ENCODE assay signal across 14 mouse cellular contexts in the genomic region with DNA sequence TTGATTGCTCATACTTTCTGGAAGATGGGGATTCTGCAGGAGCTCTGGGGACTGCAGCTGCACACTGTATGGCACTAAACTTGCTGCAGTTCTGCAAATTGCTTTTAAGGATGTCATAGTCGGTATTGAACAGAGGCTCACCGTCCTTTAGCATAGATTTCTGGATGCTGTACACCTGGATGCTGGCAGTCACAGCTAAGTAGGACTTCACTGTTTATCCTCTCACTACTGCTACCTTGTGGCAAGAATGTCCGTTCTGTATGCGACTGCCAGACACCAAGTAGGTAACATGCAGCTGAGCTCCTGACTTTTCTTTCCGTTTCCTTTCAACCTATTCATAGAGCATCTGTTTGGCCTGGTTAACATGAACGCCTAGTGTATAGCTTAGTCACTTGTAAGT.
A peak's percentile ranks its signal among the peaks of the same experiment; 100 is the strongest.
DNase-seq lines count a peak whose midpoint lies in the region; ATAC-seq and TF ChIP-seq lines count a peak whose summit lies in the region.
"Had no signal": no experiment of that assay in that cellular context is flagged by ENCODE, and none has a peak within 500 bp of the region (broad histone marks: within the 10 kb centered on the region; RNA-seq: fewer than 3 reads in every experiment).

No protein-coding gene starts in this region.

- peak; percentile 9 for DNase-seq in embryonic facial prominence, embryonic 11.5 days (ENCODE audit: low spot score)
- no peak for DNase-seq in embryonic facial prominence, embryonic 10.5 days (ENCODE audit: low spot score)
- peak; percentile 30 for DNase-seq in kidney, postnatal 0 days (ENCODE audit: low spot score)
- peak; percentile 8 for DNase-seq in right cerebral cortex, adult 18-20 months
- DNase-seq in right cerebral cortex, postnatal 14 days = no peak
- DNase-seq in adrenal gland, adult 2 months = no peak
- no peak for DNase-seq in spleen, postnatal 14 days (ENCODE audit: low spot score in 2 of 2)
- DNase-seq: cerebellum, postnatal 25 days; liver, embryonic 13.5 days had no signal

- H3K27ac ChIP-seq in embryonic facial prominence, embryonic 11.5 days (replicated peaks; ENCODE audit: low read depth, low read length) = no peak overlapping the region
- no peak overlapping the region for H3K27ac ChIP-seq in embryonic facial prominence, embryonic 10.5 days (replicated peaks)
- no peak overlapping the region for H3K27ac ChIP-seq in kidney, postnatal 0 days
- no peak overlapping the region for H3K27ac ChIP-seq in kidney, embryonic 14.5 days (ENCODE audit: low read depth, low read length)
- H3K27ac ChIP-seq: heart, embryonic 13.5 days; liver, embryonic 13.5 days; midbrain, embryonic 13.5 days; neural tube, embryonic 15.5 days had no signal

- peak; percentile 56; the same call in 1 of the 2 replicates for TF ChIP-seq CTCF in kidney, postnatal 0 days (IDR thresholded peaks at IDR 0.05; ENCODE audit: low read depth)

- 65% methylated on average over 6 of the region's 6 CpGs for WGBS in embryonic facial prominence, embryonic 11.5 days
- 59% methylated on average over 6 of the region's 6 CpGs for WGBS in embryonic facial prominence, embryonic 10.5 days
- 57% methylated on average over 6 of the region's 6 CpGs for WGBS in kidney, postnatal 0 days
- WGBS in kidney, embryonic 14.5 days = 71% methylated on average over 6 of the region's 6 CpGs

- no peak for ATAC-seq in embryonic facial prominence, embryonic 11.5 days (replicated peaks; ENCODE audit: insufficient number of reproducible peaks, low FRiP score, low TSS enrichment, low read depth)
- ATAC-seq in kidney, postnatal 0 days (replicated peaks; ENCODE audit: low FRiP score, low read depth) = no peak
- no peak for ATAC-seq in kidney, embryonic 14.5 days (ENCODE audit: low FRiP score, low TSS enrichment)
- ATAC-seq: midbrain, embryonic 13.5 days; Patski had no signal

- H3K9me3 ChIP-seq in embryonic facial prominence, embryonic 11.5 days (replicated peaks; ENCODE audit: control insufficient read depth, low read length) = no peaks in the 10 kb centered on the region
- H3K9me3 ChIP-seq in embryonic facial prominence, embryonic 10.5 days = no peaks in the 10 kb centered on the region
- H3K9me3 ChIP-seq in kidney, postnatal 0 days (replicated peaks; ENCODE audit: low read length) = no peaks in the 10 kb centered on the region; the same call in 1 of the 2 replicates
- H3K9me3 ChIP-seq in kidney, embryonic 14.5 days (ENCODE audit: control insufficient read depth, low read length) = no peaks in the 10 kb centered on the region
- H3K9me3 ChIP-seq: heart, embryonic 13.5 days; liver, embryonic 13.5 days; midbrain, embryonic 13.5 days; neural tube, embryonic 15.5 days had no signal

- H3K36me3 ChIP-seq in embryonic facial prominence, embryonic 11.5 days (replicated peaks; ENCODE audit: control insufficient read depth, insufficient read depth, low read depth, low read length) = no peaks in the 10 kb centered on the region
- no peaks in the 10 kb centered on the region for H3K36me3 ChIP-seq in embryonic facial prominence, embryonic 10.5 days (replicated peaks)
- no peaks in the 10 kb centered on the region for H3K36me3 ChIP-seq in kidney, postnatal 0 days (ENCODE audit: insufficient read depth, low read length)
- H3K36me3 ChIP-seq in kidney, embryonic 14.5 days (ENCODE audit: control insufficient read depth, insufficient read depth, low read length) = no peaks in the 10 kb centered on the region
- H3K36me3 ChIP-seq: heart, embryonic 13.5 days; liver, embryonic 13.5 days; midbrain, embryonic 13.5 days; neural tube, embryonic 15.5 days had no signal

- no peaks in the 10 kb centered on the region for H3K27me3 ChIP-seq in embryonic facial prominence, embryonic 11.5 days (ENCODE audit: control insufficient read depth, insufficient read depth, low read length)
- H3K27me3 ChIP-seq in embryonic facial prominence, embryonic 10.5 days (replicated peaks; ENCODE audit: low read depth, poor library complexity, severe bottlenecking) = no peaks in the 10 kb centered on the region
- H3K27me3 ChIP-seq in kidney, postnatal 0 days (ENCODE audit: insufficient read depth, low read length) = no peaks in the 10 kb centered on the region
- no peaks in the 10 kb centered on the region for H3K27me3 ChIP-seq in kidney, embryonic 14.5 days (ENCODE audit: control insufficient read depth, insufficient read depth, low read length)
- H3K27me3 ChIP-seq: heart, embryonic 13.5 days; liver, embryonic 13.5 days; midbrain, embryonic 13.5 days; neural tube, embryonic 15.5 days had no signal

- no peaks in the 10 kb centered on the region for H3K4me1 ChIP-seq in embryonic facial prominence, embryonic 11.5 days (ENCODE audit: control insufficient read depth, insufficient read depth, low read length)
- H3K4me1 ChIP-seq in embryonic facial prominence, embryonic 10.5 days = no peaks in the 10 kb centered on the region
- no peaks in the 10 kb centered on the region for H3K4me1 ChIP-seq in kidney, postnatal 0 days (replicated peaks; ENCODE audit: insufficient read depth, low read length)
- no peaks in the 10 kb centered on the region for H3K4me1 ChIP-seq in kidney, embryonic 14.5 days (ENCODE audit: control insufficient read depth, insufficient read depth, low read length)
- H3K4me1 ChIP-seq: heart, embryonic 13.5 days; liver, embryonic 13.5 days; midbrain, embryonic 13.5 days; neural tube, embryonic 15.5 days had no signal

- no peak overlapping the region for H3K9ac ChIP-seq in embryonic facial prominence, embryonic 11.5 days (replicated peaks; ENCODE audit: low read length)
- no peak overlapping the region for H3K9ac ChIP-seq in kidney, postnatal 0 days (ENCODE audit: low read depth, low read length)
- no peak overlapping the region for H3K9ac ChIP-seq in kidney, embryonic 14.5 days (ENCODE audit: low read depth, low read length)
- H3K9ac ChIP-seq: heart, embryonic 13.5 days; liver, embryonic 13.5 days; midbrain, embryonic 13.5 days; neural tube, embryonic 15.5 days had no signal

- no peak overlapping the region for H3K4me3 ChIP-seq in embryonic facial prominence, embryonic 11.5 days (ENCODE audit: low read depth, low read length)
- H3K4me3 ChIP-seq in embryonic facial prominence, embryonic 10.5 days = no peak overlapping the region
- no peak overlapping the region for H3K4me3 ChIP-seq in kidney, postnatal 0 days (replicated peaks; ENCODE audit: low read depth, low read length)
- H3K4me3 ChIP-seq in kidney, embryonic 14.5 days (ENCODE audit: low read length) = no peak overlapping the region
- H3K4me3 ChIP-seq: heart, embryonic 13.5 days; liver, embryonic 13.5 days; midbrain, embryonic 13.5 days; neural tube, embryonic 15.5 days had no signal

- no peak overlapping the region for H3K4me2 ChIP-seq in embryonic facial prominence, embryonic 11.5 days (ENCODE audit: low read depth, low read length)
- H3K4me2 ChIP-seq in kidney, postnatal 0 days (ENCODE audit: low read length) = no peak overlapping the region
- no peak overlapping the region for H3K4me2 ChIP-seq in kidney, embryonic 14.5 days (replicated peaks; ENCODE audit: low read depth, low read length)
- H3K4me2 ChIP-seq: heart, embryonic 13.5 days; liver, embryonic 13.5 days; midbrain, embryonic 13.5 days; neural tube, embryonic 15.5 days had no signal

Comparison
In these comparisons a context has a peak if more than half of its experiments do, and no peak if none do; other contexts are left out.
1. DNase-seq: peak in embryonic facial prominence, embryonic 11.5 days (single experiment), kidney, postnatal 0 days (single experiment) and right cerebral cortex, adult 18-20 months (single experiment); none in embryonic facial prominence, embryonic 10.5 days (single experiment), right cerebral cortex, postnatal 14 days (single experiment), adrenal gland, adult 2 months (single experiment) and spleen, postnatal 14 days (0 of 2).